Mouse (Mus musculus) urinary bladder, postnatal 10 days (tissue): ENCODE measurements around the gene Fam81a.

ENCODE experiments used
- DNase-seq: peaks from one replicate; pipeline ENCODE4 v3.0.0; 2022; ENCODE audit warnings: low spot score

Gene Fam81a

DNA sequence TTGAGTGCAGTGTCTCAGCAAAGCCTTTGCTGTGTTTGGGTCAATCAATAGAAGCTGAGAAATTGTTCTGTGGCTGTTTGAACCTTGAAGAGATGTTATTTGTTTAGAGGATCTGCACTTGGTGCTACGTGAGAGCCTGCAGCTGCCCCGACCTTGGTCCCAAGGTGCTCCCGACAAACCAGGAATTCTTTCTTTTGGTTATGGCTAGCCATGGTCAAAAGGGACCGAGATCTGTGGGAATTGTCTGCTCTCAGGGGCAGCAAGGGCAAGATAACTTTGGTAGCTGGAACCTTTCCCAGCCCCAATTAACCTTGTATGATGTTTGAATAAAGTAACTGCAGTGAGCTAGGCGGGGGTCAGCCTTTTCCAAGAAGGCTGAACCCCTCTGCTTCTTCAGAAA lies 34.2 kb downstream of the Fam81a start:
- DNase-seq, result no peak

DNA sequence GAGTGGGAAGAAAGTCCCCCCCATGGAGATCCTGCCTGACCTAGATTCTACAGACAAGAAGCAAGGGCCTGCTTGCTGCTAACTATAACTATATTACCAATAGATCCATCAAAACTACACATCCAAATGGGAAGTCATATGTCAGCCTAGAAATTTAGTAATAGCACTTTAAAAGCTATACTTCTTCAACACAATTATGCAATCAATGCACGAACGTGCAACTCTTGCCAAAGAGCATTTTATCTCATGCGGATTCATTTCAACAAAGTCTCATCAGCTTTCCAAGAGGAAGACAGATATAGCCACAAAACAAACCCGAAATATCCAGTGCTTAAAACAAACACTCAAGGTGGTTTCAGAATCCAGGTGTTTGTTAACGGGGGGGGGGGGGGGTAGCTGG lies 36.8 kb downstream of the Fam81a start:
- DNase-seq, result no peak

DNA sequence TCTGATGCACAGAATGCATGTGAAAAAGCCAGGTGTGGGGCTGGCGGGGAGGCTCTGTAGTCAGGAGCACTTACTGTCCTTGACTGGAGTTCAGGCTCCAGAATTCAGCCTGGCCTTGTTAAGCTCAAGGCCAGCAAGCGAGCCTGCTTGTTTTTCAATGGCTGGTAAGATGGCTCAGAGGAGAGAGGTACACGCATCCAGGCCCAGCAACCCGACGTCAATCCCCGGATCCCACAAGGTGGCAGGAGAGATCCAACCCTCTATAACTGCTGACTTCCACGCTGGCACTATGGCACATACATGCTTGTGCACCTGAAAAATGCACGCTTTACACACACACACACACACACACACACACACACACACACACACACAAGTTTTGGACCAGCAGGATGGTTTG lies 39.3 kb downstream of the Fam81a start:
- DNase-seq, result no peak

DNA sequence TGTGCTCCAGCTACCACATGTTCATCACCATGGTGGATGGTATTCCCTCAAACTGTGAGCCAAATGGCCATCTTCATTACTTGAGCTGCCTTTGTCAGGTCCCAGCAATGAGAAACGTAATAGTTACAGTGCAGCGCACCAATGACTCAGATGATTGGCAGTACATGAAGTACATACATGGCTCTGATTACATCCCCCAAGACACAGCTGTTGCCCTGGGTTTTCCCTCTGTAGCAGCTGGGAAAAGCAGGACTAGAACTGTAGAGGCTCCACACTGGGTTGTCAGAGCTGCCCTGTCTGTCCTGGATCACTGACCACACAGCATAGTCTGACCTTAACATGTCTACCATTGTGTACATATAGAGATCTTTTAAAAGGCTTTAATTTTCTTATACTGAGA lies 44.8 kb downstream of the Fam81a start:
- no peak for DNase-seq

DNA sequence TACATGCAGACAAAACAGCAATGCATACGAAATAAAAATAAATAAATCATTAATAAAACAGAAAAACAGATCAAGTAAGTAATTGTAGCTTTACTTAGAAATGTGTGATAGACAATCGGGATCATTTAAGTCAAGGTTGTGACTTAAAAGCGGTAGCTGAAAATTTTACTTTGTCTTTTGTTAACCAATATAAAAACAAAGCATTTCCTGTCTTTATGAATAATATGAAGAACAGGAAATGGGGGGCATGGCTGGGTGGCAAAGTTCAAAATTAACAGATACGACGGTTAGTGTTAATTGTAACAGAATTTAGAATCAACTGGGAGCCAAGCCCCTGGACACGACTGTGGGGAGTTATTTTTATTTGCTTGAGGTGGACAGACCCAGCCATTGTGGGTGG lies 47.3 kb downstream of the Fam81a start:
- no peak for DNase-seq

DNA sequence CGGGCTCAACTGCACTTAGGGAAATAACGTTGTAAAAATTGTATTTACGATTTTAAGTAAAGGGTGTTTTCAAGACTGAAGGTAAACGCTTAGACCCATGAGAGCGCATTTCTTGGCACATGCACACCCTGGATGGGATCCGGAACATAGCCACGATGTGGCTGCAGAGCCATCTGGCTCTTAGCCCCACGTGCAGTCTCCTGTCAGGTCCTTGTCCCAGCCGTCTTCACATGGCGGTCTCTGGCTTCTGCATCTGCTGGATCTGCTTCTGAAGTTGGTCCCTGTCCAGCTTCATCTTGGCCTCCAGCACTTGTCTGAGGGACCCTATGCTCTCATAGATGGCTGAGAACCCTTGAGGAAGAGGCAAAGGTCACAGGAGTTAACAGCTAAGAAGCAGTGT lies 51.8 kb downstream of the Fam81a start:
- no peak for DNase-seq

DNA sequence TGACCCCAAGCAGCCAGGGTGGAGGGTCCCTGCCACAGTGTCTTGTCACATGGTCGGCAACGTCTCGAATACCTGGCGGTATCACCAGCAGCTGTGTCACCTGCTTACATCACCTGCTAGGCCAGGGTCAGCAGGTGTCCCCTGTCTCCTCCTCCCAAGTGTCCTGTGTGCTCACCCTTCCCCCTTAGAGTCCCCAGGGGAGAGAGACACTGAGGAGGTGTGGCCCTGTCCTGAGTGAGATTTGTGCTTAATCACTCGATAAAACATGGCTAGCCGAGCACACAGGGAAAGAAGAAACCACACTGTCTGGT lies 53.6 kb downstream of the Fam81a start:
- DNase-seq, result no peak

DNA sequence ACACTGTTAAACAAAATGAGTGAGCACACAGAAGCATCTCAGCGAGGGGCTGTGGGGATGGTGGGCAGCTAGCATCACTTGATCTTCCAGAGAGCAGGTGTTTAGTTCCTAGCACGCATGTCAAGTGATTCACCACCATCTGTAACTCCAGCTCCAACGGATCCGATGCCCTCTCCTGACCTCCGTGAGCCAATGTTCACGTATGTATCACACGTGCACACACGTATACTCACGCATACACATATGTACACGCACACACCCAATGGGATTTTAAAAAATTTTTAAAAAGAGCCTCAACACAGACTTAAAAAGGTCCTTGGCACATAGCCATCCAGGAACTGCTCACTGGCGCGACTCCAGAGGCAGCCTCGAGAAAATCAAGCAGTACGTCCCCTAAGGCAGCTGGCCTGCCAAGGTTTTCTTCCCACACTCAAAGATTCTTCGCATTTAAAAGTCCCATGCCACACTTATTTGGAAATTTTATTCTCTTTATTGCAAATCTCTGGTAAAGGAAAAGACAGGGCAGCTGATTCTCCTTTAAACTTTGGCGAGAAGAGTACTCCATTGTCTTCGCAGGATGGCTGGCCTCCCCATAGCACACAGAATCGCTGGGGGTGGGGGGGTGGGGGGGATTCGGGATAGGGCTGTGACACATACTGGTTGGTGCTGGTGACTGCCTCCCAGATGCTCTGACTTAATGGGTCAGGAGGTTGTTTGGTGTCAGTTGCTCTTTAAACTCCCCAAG lies 54.1 kb downstream of the Fam81a start:
- no peak for DNase-seq

DNA sequence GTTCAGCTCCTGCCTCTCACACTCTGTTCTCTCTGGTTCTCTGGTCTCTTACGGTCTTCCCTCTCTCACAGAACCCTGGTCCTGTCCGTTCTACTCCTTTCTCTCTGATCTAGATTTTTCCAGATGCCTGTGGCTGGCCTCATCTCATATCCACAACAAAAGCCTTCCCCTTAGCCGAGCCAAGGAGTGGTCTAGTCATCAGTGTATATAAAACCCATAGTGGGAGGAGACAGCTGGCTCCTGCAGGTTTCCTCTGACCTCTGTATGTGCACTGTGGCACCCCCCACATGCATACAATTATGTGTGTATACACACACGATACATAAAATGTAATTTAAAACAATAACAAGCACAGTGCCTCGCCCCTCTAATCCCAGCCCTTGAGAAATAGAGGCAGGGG lies 55.0 kb downstream of the Fam81a start:
- DNase-seq, result no peak

DNA sequence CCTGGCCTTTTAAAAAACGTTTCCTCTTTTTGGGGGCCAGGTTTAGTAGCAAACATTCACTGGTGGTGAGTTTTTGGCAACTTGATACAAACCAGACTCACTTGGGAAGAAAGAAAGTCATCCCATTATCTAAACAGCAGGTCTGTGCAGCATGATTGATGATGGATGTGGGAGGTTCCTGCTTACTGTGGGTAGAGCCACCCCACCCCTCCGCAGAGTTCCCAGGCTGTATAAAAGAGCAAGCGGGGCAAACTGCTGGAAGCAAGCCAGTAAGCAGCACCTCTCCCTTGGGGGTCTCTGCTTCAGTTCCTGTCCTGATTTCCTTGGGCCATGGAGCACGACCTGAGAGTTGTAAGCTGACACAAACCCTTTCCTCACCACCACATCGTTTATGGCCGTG lies 56.3 kb downstream of the Fam81a start:
- no peak for DNase-seq

DNA sequence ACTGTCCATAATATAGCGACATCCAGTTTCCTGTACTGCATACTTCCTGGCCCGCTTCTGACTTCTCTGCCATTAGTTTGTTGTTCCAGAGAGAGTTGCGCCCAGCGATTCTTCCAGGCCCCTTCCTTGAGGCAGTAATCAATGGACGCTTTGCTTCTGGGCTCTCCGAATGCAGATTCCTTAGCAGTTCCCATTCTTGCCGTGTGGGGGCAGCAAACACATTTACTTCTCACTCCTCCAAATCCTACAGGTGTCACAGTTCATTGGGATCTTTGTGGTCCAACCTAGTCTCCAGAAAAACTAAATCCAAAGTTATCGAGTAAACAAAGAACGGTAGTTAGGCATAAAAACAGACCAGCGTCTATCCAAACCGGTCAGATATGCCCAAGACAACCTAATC lies 58.3 kb downstream of the Fam81a start:
- DNase-seq, result no peak

DNA sequence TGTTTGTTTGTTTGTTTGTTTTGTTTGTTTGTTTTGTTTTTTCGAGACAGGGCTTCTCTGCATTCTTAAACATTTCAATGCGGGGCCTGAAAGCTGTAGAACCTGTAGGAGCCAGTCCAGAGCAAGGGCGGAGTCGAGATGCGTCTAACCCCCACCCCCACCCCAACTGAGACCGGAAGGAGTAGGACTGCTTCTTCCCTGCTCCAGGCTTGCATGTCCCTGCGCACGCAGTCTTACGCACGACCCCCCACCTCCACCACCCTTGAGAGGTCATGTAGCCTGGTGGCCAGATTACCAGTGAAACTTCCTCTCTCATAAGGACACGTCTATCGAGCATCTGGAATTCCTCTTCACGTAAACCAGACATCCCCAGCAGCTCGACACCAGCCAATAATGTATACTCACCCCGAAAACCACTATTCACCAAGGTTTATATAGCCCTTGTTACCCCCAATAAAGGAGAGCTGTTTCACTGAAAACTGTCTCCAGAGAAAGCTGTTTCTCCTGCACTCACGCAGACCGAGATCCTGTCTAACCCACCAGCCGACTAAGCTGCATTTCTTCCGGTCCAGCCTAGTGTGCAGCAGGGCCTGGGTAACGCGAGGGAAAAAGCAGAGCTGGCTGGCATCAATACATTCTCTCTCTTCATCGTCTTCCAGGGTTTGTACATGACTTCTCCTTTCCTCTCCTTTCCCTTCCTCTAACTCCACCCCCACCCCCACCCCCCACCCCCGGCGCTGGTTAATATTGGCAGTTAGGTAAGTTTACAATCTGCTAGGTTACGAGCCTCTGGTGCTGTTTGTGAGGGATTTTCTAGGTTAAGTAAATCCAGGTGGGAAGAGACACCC lies 59.8 kb downstream of the Fam81a start:
- DNase-seq, result no peak

DNA sequence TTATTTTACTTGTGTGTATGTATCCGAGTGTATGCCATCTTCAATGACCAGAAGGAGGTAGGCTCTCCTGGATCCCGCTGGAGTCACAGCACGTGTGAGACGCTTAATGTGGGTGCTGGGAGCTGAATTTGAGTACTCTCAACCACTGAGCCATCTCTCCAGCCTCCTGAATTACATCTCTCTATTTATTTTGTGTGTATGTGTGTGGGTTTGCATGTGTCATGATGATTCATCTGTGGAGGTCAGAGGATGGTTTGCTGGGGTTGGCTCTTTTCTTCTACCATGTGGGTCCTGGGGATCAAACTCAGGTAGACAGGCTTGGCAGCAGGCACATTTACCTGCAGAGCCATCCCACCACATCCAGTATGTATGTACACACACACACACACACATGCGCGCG lies 60.6 kb downstream of the Fam81a start:
- DNase-seq, result no peak

DNA sequence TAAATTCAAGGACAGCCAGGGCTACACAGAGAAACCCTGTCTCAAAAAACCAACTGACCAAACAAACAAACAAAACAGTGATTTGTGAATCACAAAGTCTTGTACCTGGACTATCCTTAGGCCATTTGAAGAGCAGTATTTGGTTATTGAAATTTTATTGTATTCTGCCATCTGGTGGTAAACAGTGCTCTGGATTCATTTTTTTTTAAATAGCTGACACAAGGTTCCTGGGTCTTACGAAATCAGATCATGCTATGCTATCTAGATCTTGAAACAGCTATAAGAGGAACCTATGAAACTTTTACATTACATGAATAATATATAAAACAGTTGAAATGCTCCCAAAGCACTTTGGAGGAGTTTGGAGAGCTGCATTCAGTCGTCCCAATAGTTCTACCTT lies 61.4 kb downstream of the Fam81a start:
- no peak for DNase-seq

DNA sequence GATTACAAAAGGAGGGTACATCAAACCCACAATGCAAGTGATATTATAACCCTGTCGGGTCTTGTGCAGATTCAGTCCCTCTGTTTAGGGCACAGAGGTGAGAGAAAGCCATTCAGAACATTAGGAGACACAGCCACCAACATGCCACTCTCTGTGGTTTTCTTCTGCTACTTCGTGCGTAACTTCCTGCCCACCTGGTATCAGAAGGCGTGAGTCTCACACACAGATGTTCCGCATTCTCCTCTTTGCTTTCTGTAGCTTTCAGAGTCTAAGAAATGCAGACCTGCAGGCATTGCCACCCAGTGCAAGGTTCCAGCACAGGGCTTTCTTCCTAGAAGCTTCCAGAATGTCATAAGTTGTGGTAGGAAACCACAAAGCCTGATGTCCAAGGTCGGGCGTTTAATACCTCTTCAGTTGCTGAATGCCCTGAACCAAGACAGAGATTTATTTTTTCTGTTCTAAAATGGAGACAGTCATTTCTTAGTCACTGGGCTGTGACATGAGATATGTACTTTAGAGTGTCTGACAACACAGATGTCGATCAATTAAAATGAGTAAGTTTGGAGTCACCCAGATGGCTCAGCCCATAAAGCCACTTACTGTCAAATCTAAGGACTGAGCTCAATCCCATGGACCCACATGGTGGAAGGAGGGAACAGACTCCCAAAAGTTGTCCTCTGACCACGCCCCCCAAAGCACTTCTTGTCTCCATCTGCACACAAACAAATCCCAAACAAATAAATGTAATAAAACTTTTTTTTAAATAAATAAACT lies 62.1 kb downstream of the Fam81a start:
- no peak for DNase-seq

DNA sequence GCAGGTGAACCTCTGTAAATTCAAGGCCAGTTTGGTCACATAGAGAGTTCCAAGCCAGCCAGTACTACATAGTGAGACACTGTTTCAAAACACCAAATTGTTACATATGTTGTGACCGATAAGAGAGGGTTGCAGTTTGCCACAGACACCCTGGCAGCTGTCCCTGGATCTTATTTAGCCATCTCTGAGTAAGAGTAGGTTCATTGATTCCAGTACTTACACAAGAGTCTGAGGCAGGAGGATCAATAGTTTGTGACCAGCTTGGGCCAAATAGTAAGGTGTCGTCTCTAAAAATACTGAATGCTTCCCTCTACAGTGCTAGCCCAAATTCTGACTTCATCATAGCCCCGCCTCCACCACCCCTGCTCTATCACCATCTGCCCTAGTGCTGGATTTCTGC lies 64.3 kb downstream of the Fam81a start:
- DNase-seq, result no peak

DNA sequence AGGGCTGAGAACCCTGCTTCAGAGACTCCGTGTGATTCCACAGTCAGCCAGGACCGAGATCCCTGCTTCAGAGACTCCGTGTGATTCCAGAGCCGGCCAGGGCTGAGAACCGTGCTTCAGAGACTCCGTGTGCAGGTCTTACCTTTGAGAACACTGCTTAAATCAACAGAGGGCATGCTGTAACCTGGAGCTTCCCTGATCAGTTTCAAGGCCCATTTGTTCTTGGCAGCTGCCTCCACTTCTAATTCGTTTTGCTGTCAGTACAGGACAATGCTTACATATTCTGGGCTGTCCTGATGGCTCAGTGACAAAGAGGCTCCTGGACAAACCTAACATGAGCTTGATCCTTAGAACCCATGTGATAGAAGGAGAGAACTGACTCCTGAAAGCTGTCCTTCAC lies 65.2 kb downstream of the Fam81a start:
- no peak for DNase-seq

DNA sequence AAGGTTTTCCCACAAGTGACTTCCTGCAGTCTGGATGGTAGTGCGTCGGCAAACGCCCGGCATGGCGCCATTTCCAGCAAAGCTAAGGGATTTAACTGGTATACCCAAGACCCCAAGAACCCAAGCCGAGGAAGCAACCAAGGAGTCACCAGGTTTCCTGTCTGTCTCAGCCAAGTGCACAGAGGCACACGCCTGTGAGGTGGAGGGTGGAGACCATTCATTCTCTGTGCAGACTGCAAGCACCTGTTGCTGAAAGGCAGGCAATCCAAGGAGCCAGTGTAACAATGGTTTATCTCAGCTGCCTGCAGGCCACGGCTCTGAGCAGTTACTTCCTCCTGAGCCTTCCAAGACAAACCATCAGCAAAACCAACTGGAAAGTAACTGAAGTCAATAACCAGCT lies 70.0 kb downstream of the Fam81a start:
- DNase-seq, result no peak

DNA sequence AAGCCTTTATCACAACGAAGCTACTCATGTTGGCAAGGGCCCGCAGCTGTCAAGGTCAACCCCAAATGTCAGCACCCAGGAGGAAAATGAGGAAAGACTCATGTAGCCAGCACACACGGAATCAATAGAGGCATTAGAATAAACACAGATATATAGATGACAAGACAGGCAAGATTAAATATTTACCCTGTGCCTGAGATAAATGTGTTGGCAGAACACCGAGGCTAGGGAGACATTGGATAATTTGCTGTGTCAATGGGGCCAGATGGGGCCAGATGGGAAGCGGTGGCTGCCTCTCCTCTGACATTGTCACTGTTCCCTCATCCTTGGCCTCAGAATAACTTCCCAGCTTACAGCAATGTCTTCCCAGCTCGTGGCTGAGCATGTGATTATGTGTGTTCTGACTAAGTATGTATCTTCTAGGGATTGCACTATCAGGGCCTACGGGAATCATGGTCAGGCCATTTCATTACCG lies 72.4 kb downstream of the Fam81a start:
- DNase-seq, result no peak

DNA sequence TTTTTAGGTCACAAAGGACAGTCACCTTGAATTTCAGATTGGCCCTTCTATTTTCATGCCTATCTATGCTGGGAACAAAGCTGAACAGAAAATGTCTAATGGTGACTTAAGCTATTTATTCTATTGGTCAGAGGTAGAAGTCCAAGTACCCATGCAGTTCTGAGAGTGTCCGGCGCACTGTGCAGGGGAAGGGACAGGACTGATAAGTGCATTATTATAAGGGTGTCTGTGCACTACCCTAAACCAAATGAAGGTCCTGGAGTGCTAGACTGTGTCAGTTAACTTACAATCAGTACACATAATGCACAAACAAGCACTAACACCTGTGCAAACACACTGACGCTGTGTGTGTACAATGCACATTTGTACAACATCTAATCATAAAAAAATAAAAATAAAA lies 74.9 kb downstream of the Fam81a start:
- no peak for DNase-seq

DNA sequence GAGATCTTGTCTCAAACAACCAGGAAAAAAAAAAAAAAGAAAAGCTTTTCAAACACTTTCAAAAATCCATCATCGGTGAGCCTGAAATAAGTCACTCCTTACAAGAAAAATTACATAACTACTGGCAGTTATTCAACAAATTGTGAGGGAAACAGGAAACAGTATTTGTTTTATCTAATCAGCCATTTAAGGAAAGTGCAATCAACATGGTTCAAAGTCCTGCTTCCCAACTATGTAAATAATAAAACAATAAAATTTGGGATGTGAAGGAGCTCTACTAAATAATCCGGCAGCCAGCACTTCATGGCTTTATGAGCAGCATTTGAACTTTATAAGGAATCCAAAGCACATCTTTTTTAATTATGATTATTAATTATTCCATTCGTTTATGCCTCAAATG lies 80.3 kb downstream of the Fam81a start:
- DNase-seq, result no peak

DNA sequence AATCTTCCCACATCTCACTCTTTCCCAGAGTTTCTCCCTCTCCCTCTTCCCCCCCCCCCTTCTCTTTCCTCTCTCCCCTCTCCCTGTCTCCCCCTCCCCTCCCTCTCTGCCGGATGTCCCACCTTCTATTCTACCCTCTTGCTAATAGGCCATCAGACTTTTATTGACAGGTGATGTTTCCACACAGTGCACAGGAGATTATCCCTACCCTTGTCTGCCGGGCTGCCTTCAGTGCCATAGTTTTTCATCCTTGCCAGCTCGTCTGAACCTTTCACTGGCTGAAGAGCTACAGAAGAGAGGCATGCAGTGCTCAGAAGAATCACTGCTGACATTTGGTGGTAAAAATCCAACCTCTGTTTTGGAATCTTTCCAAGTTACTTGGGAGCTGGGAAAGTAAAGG lies 88.9 kb downstream of the Fam81a start:
- DNase-seq, result no peak

DNA sequence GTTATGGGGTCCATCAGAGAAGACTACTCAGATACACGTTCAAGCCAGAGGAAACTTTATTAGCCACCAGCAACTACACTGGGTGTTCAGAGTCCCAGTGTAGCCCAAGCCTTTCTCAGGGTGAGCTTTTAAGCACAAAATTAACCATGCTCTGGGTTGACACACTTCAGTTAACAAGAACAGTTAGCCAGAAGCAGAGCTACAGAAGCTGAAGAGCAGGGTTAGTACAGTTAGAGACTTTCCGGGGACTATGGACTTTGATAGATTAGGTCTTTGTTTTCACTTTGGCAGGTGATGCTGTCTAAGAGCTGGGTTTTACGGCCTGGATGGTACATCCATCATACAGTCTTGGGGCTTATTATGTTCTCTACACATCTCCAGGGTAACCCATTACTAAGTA lies 89.6 kb downstream of the Fam81a start:
- DNase-seq, result no peak
